Mouse (Mus musculus) G1E (cell line): Measurements from ENCODE around the gene Atp9a.

Experiments used
- CTCF ChIP-seq: IDR thresholded peaks from 2 replicates; pipeline ENCODE4 v1.5.1; 2012; ENCODE audit warnings: low read depth, low read length, inconsistent platforms, mixed read lengths
- GATA1 ChIP-seq: IDR thresholded peaks from 2 replicates; pipeline ENCODE4 v1.6.1; 2012; ENCODE audit warnings: borderline replicate concordance, low read length, inconsistent platforms, mixed read lengths
- GATA2 ChIP-seq: IDR thresholded peaks from 2 replicates; pipeline ENCODE4 v1.6.1; 2012; ENCODE audit warnings: low read depth, low read length, inconsistent platforms, borderline replicate concordance
- TAL1 ChIP-seq: conservative IDR thresholded peaks from 2 replicates; pipeline ENCODE4 v1.6.1; 2012; ENCODE audit warnings: low read depth, low read length, inconsistent platforms, mixed read lengths

- TF ChIP-seq CTCF (no peak), GATA1 (no peak), TAL1 (no peak), GATA2 (no peak)
Measured at GRCm38 (mm10) chr2:168765065-168765681, 23.0 kb upstream of the Atp9a start.
